Mouse (Mus musculus) frontal cortex, adult 2 months (tissue): ENCODE results near the gene Naa80. TPM values are rescaled to one million over a fixed set of nuclear protein-coding genes. Genes with fewer than 3 reads are reported as not detected.
"Not testable (repeated sequence)": the region's sequence is repeated elsewhere in the genome, so short reads cannot be mapped to it uniquely, and the experiment has no call there.

Experiments
- DNase-seq, 2 experiments: peaks; one replicate each; pipeline ENCODE4 v3.0.0; 2022; ENCODE audit warnings: low spot score in 1 of 2; ENCODE audit errors: extremely low spot score in 1 of 2
- polyA plus RNA-seq: library from polyadenylated mRNA; depleted of rRNA; stranded (reverse); fragments of >200 nt; gene quantifications from 2 replicates; pipeline ENCODE4 v1.2.3, GENCODE M21; 2012

Naa80 gene
- polyA plus RNA-seq, 1 experiment: 15.9 TPM

- no peak for DNase-seq
Measured at GRCm38 (mm10) chr9:107571534-107572326, 7.0 kb upstream of the Naa80 start.

- no peak for DNase-seq
Measured at GRCm38 (mm10) chr9:107572327-107572662, 6.4 kb upstream of the Naa80 start.

GRCm38 (mm10) chr9:107573774-107574173 is 4.9 kb upstream of the Naa80 start:
- not testable (repeated sequence) for DNase-seq

- DNase-seq: no peak
Measured at GRCm38 (mm10) chr9:107575579-107576356, 2.9 kb upstream of the Naa80 start.

- peak in 1 of 2 experiments; percentile 44 for DNase-seq
Measured at GRCm38 (mm10) chr9:107576357-107577107, 2.2 kb upstream of the Naa80 start, which contains the start of gene Hyal1. Gene Hyal1, plus strand, starts transcription at chr9:107576927.

- no peak for DNase-seq
Measured at GRCm38 (mm10) chr9:107577871-107578270, 816 bp upstream of the Naa80 start.

GRCm38 (mm10) chr9:107579023-107579900 is 575 bp downstream of the Naa80 start:
- no peak for DNase-seq

- peak; percentile 83 to 93 for DNase-seq
Measured at GRCm38 (mm10) chr9:107580501-107581317, 2.0 kb downstream of the Naa80 start, which contains the start of gene Hyal3. Gene Hyal3, plus strand, starts transcription at chr9:107580818.

- no peak for DNase-seq
Measured at GRCm38 (mm10) chr9:107581584-107581983, 2.9 kb downstream of the Naa80 start.

GRCm38 (mm10) chr9:107582509-107583062 is 3.9 kb downstream of the Naa80 start:
- DNase-seq: no peak

- DNase-seq: no peak
Measured at GRCm38 (mm10) chr9:107583174-107583573, 4.5 kb downstream of the Naa80 start.

GRCm38 (mm10) chr9:107586504-107586903 is 7.8 kb downstream of the Naa80 start:
- DNase-seq: no peak

GRCm38 (mm10) chr9:107586974-107587832 is 8.5 kb downstream of the Naa80 start, which contains the start of gene Ifrd2:
Gene Ifrd2, plus strand, starts transcription at chr9:107587642.
- DNase-seq: peak; percentile 99

GRCm38 (mm10) chr9:107587833-107588639 is 9.3 kb downstream of the Naa80 start:
- DNase-seq: peak in 1 of 2 experiments; percentile 47

- DNase-seq: no peak
Measured at GRCm38 (mm10) chr9:107590058-107590772, 11.5 kb downstream of the Naa80 start.

GRCm38 (mm10) chr9:107590773-107591060 is 12.0 kb downstream of the Naa80 start:
- DNase-seq: no peak
